Mouse (Mus musculus) small intestine, adult 2 months (tissue): ENCODE measurements at regions not wholly inside any gene's neighbourhood (a gene's known extent, or its start where the extent isn't known, plus 50 kb on each side); places are given as distances from the start of the nearest gene placed in this dataset.

ENCODE experiments used
- H3K27ac ChIP-seq: fragments of 200-500 bp; 2 replicates; pipeline ENCODE4 v1.5.1; 2012; ENCODE audit warnings: low read depth, low read length, control low read depth, inconsistent platforms; ENCODE audit not compliant: insufficient read depth
- H3K27me3 ChIP-seq: fragments of 200-500 bp; 2 replicates; pipeline ENCODE4 v1.6.1; 2012; ENCODE audit warnings: mild to moderate bottlenecking, moderate library complexity, low read length, inconsistent platforms; ENCODE audit not compliant: control insufficient read depth, insufficient read depth
- H3K36me3 ChIP-seq: fragments of 200-500 bp; 2 replicates; pipeline ENCODE4 v1.6.1; 2012; ENCODE audit warnings: mild to moderate bottlenecking, low read length, control low read depth, inconsistent platforms; ENCODE audit not compliant: control insufficient read depth, insufficient read depth
- H3K4me1 ChIP-seq: fragments of 200-500 bp; 2 replicates; pipeline ENCODE4 v1.6.1; 2012; ENCODE audit warnings: low read length, inconsistent platforms, mixed read lengths; ENCODE audit not compliant: control insufficient read depth, insufficient read depth, insufficient read length
- H3K4me3 ChIP-seq: fragments of 200-500 bp; 2 replicates; pipeline ENCODE4 v1.5.1; 2012; ENCODE audit warnings: low read depth, mild to moderate bottlenecking, control low read depth, inconsistent platforms, low read length, moderate library complexity
- CTCF ChIP-seq: fragments of 200-500 bp; IDR thresholded peaks from 2 replicates; pipeline ENCODE4 v1.5.1; 2012; ENCODE audit warnings: low read depth, mild to moderate bottlenecking, control low read depth, inconsistent platforms, low read length, moderate library complexity, mixed read lengths; ENCODE audit not compliant: insufficient replicate concordance, insufficient read length; ENCODE audit errors: extremely low read depth
- POLR2A ChIP-seq: fragments of 200-500 bp; IDR thresholded peaks from 2 replicates; pipeline ENCODE4 v1.6.1; 2012; ENCODE audit warnings: low read depth, mild to moderate bottlenecking, control low read depth, inconsistent platforms, low read length, moderate library complexity
- WGBS: fragments of 180-500 bp; shearing (Covaris S2); methylation state at CpG from one replicate; pipeline ENCODE4 v1.1.7; 2018; 5-methylcytosine and 5-hydroxymethylcytosine counted together

- peak overlapping the region; percentile 31; the same call in 1 of the 2 replicates for H3K27ac ChIP-seq
- H3K27me3 ChIP-seq = no peaks in the 10 kb centered on the region
- no peak overlapping the region for H3K4me3 ChIP-seq
- 0 out of 2 replicates have a peak, but pooled peaks cover 3% of the 10 kb centered on the region for H3K4me1 ChIP-seq
- 54% methylated on average over 5 of the region's 5 CpGs for WGBS
- no peaks in the 10 kb centered on the region for H3K36me3 ChIP-seq
- TF ChIP-seq CTCF = no peak
- TF ChIP-seq POLR2A = no peak
Observed at GRCm38 (mm10) chr2:173431841-173432240, 90.5 kb upstream of the 1700021F07Rik start.

- TF ChIP-seq POLR2A (no peak), CTCF (no peak)
- Histone ChIP-seq H3K27ac (peak overlapping the region; percentile 31; the same call in 1 of the 2 replicates), H3K4me1 (0 out of 2 replicates have a peak, but pooled peaks cover 3% of the 10 kb centered on the region), H3K36me3 (no peaks in the 10 kb centered on the region), H3K4me3 (no peak overlapping the region), H3K27me3 (no peaks in the 10 kb centered on the region)
- WGBS = 46% methylated on average over 3 of the region's 3 CpGs
Observed at GRCm38 (mm10) chr2:173432258-173432657, 90.1 kb upstream of the 1700021F07Rik start.

GRCm38 (mm10) chr2:173432886-173433624 lies 89.3 kb upstream of the 1700021F07Rik start:
- Histone ChIP-seq H3K4me1 (0 out of 2 replicates have a peak, but pooled peaks cover 3% of the 10 kb centered on the region), H3K27me3 (no peaks in the 10 kb centered on the region), H3K36me3 (no peaks in the 10 kb centered on the region), H3K27ac (no peak overlapping the region), H3K4me3 (no peak overlapping the region)
- no peak for TF ChIP-seq CTCF
- TF ChIP-seq POLR2A = no peak
- 78% methylated on average over 9 of the region's 9 CpGs for WGBS

- WGBS = 61% methylated on average over 3 of the region's 3 CpGs
- no peaks in the 10 kb centered on the region for H3K27me3 ChIP-seq
- H3K27ac ChIP-seq = 0 out of 2 replicates have a peak overlapping the region, but pooled peaks have one; percentile 19
- H3K36me3 ChIP-seq = no peaks in the 10 kb centered on the region
- TF ChIP-seq POLR2A = no peak
- no peak overlapping the region for H3K4me3 ChIP-seq
- 0 out of 2 replicates have a peak, but pooled peaks cover 3% of the 10 kb centered on the region for H3K4me1 ChIP-seq
Observed at GRCm38 (mm10) chr2:173436580-173436979, 85.8 kb upstream of the 1700021F07Rik start.

- Histone ChIP-seq H3K27me3 (no peaks in the 10 kb centered on the region), H3K27ac (no peak overlapping the region), H3K4me3 (no peak overlapping the region), H3K36me3 (no peaks in the 10 kb centered on the region), H3K4me1 (no peaks in the 10 kb centered on the region)
- TF ChIP-seq CTCF (no peak), POLR2A (no peak)
- WGBS = 65% methylated on average over 9 of the region's 9 CpGs
Observed at GRCm38 (mm10) chr2:173439031-173439430, 83.4 kb upstream of the 1700021F07Rik start.

- H3K4me1 ChIP-seq = no peaks in the 10 kb centered on the region
- H3K27me3 ChIP-seq = no peaks in the 10 kb centered on the region
- TF ChIP-seq POLR2A = no peak
- 85% methylated on average over 11 of the region's 11 CpGs for WGBS
- H3K27ac ChIP-seq = no peak overlapping the region
- H3K4me3 ChIP-seq = no peak overlapping the region
- H3K36me3 ChIP-seq = no peaks in the 10 kb centered on the region
Observed at GRCm38 (mm10) chr2:173442056-173442455, 80.3 kb upstream of the 1700021F07Rik start.

GRCm38 (mm10) chr2:173443262-173443661 lies 79.1 kb upstream of the 1700021F07Rik start:
- H3K4me1 ChIP-seq = no peaks in the 10 kb centered on the region
- TF ChIP-seq POLR2A = no peak
- TF ChIP-seq CTCF = no peak
- no peak overlapping the region for H3K4me3 ChIP-seq
- H3K27me3 ChIP-seq = no peaks in the 10 kb centered on the region
- no peak overlapping the region for H3K27ac ChIP-seq
- no peaks in the 10 kb centered on the region for H3K36me3 ChIP-seq
- 21% methylated on average over 10 of the region's 10 CpGs for WGBS

GRCm38 (mm10) chr2:173444386-173444785 lies 78.0 kb upstream of the 1700021F07Rik start:
- no peaks in the 10 kb centered on the region for H3K27me3 ChIP-seq
- H3K27ac ChIP-seq = no peak overlapping the region
- no peaks in the 10 kb centered on the region for H3K36me3 ChIP-seq
- no peak overlapping the region for H3K4me3 ChIP-seq
- no peaks in the 10 kb centered on the region for H3K4me1 ChIP-seq
- TF ChIP-seq CTCF (no peak), POLR2A (no peak)
- 62% methylated on average over 9 of the region's 9 CpGs for WGBS
